Mouse (Mus musculus): ENCODE measurements around the gene P2rx4. TPM values are rescaled to one million over a fixed set of nuclear protein-coding genes. Genes with fewer than 3 reads are reported as not detected.

P2rx4 gene
- polyA plus RNA-seq, 1 experiment, result 59.2 TPM

DNA sequence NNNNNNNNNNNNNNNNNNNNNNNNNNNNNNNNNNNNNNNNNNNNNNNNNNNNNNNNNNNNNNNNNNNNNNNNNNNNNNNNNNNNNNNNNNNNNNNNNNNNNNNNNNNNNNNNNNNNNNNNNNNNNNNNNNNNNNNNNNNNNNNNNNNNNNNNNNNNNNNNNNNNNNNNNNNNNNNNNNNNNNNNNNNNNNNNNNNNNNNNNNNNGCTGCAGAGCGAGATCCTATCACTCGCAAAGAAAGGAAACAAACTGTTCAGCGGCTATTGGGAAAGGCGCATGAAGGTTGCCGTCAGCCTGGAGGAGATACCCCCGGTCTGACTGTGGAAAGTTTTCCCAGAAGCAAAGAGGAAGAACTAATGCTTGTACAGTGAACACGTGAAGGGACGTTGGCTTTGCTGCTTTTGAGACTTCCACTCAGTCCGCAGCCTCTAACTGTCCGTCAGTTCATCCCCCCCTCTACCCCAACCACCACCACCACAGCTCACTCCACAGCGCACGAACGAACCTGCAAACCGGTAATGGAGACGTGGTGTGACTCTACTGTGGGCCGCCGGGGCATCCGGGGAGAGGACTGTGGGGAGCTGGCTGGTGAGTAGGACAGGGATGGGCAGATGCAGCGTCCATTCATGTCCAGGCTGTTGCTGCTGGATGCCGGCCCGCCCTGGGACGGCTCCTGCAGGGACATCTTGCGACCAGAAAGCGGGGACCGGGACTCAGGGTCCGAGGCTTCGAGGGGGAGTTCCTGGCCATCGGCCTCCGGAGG is 56.1 kb downstream of the P2rx4 start:
- TF ChIP-seq CTCF (IDR thresholded peaks at IDR 0.05; ENCODE audit: extremely low read depth, insufficient read depth, insufficient read length, insufficient replicate concordance), result no peak
- TF ChIP-seq POLR2A (IDR thresholded peaks at IDR 0.05; ENCODE audit: low read depth, low read length), result no peak
- H3K36me3 ChIP-seq (ENCODE audit: control insufficient read depth, insufficient read depth, low read length), result peaks cover 3% of the 10 kb centered on the region; the same call in 1 of the 2 replicates
- WGBS, result 90% methylated on average over 29 of the region's 29 CpGs
- no peak overlapping the region for H3K27ac ChIP-seq (ENCODE audit: insufficient read depth, low read length)
- H3K4me1 ChIP-seq (ENCODE audit: control insufficient read depth, insufficient read depth, insufficient read length), result peaks cover 11% of the 10 kb centered on the region; the same call in 1 of the 2 replicates
- no peak for DNase-seq (ENCODE audit: low read depth in 1 of 2, low spot score in 2 of 2)
- H3K4me3 ChIP-seq (ENCODE audit: extremely low read depth, insufficient read depth, insufficient read length), result no peak overlapping the region
- no peaks in the 10 kb centered on the region for H3K27me3 ChIP-seq (ENCODE audit: control insufficient read depth, insufficient read depth, low read length)

DNA sequence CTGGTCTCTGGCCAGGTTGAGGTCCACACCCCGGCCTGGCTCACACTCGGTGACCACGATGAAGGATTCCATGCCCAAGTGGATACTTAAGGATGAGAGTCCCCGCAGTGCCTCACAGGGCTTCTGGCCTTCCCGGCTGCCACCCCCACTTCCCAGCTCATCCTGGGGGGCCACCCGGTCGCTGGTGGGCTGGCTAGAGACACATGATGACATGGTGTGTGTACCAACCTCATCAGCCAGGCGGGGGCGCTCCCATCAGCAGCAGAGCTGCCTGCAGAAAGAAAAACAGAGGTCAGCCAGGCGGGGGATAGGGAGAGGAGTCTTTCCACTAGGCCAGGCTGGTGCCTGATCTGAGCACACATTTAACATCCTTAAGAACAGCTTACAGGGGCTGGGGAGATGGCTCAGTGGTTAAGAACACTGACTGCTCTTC is 56.7 kb downstream of the P2rx4 start:
- Histone ChIP-seq H3K4me1 (ENCODE audit: control insufficient read depth, insufficient read depth, insufficient read length) (peaks cover 13% of the 10 kb centered on the region; the same call in 1 of the 2 replicates), H3K4me3 (ENCODE audit: extremely low read depth, insufficient read depth, insufficient read length) (no peak overlapping the region), H3K27ac (ENCODE audit: insufficient read depth, low read length) (no peak overlapping the region), H3K27me3 (ENCODE audit: control insufficient read depth, insufficient read depth, low read length) (no peaks in the 10 kb centered on the region), H3K36me3 (ENCODE audit: control insufficient read depth, insufficient read depth, low read length) (peaks cover 3% of the 10 kb centered on the region; the same call in 1 of the 2 replicates)
- peak in 1 of 2 experiments; percentile 27 for DNase-seq (ENCODE audit: low read depth in 1 of 2, low spot score in 2 of 2)
- TF ChIP-seq POLR2A (IDR thresholded peaks at IDR 0.05; ENCODE audit: low read depth, low read length) (no peak), CTCF (IDR thresholded peaks at IDR 0.05; ENCODE audit: extremely low read depth, insufficient read depth, insufficient read length, insufficient replicate concordance) (no peak)
- 91% methylated on average over 10 of the region's 10 CpGs for WGBS

DNA sequence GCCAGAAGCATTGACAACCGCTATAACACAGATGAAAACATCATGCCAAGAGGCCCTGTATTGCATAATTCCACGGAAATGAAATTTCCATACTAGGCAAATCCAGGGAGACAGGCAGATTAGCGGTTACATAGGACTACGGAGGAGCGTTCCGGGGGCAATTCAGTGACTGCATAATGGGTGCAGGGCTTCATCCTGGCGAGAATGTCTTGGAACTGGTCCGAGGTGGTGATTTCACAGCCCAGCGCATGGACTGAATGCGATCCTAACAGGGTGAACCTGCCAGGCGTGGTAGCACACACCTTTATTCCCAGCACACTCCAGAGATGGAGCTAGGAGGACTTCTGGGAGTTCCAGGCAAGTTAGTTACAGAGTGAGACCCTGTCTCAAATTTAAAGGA is 59.9 kb downstream of the P2rx4 start:
- no peak for DNase-seq (ENCODE audit: low read depth in 1 of 2, low spot score in 2 of 2)
- 94% methylated on average over 11 of the region's 11 CpGs for WGBS
- Histone ChIP-seq H3K36me3 (ENCODE audit: control insufficient read depth, insufficient read depth, low read length) (peaks cover 3% of the 10 kb centered on the region; the same call in 1 of the 2 replicates), H3K4me3 (ENCODE audit: extremely low read depth, insufficient read depth, insufficient read length) (no peak overlapping the region), H3K27me3 (ENCODE audit: control insufficient read depth, insufficient read depth, low read length) (no peaks in the 10 kb centered on the region), H3K4me1 (ENCODE audit: control insufficient read depth, insufficient read depth, insufficient read length) (peaks cover 11% of the 10 kb centered on the region; the same call in 1 of the 2 replicates), H3K27ac (ENCODE audit: insufficient read depth, low read length) (no peak overlapping the region)
- TF ChIP-seq POLR2A (IDR thresholded peaks at IDR 0.05; ENCODE audit: low read depth, low read length) (no peak), CTCF (IDR thresholded peaks at IDR 0.05; ENCODE audit: extremely low read depth, insufficient read depth, insufficient read length, insufficient replicate concordance) (no peak)

DNA sequence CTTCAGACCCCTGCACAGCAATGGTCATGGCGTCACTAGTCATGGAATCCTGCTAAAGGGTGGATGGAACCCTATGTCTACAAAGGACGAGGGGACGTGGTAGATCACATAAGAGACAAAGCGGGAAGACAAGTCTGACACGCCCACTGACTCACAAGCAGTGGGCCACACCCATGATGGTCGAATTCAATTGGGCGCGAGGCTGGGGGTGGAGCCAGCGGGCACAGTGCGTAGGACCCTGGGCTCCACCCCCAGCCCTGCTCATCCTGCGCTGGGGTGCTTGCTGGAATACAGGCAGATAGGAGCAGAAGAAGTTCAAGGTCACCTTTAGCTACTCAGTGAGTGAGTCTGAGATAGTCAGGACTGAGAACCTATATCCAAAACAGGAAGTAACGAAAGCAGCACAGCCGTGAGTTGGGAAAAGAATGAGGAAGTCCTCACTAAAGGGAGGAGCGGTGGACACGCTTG is 61.8 kb downstream of the P2rx4 start:
- Histone ChIP-seq H3K4me1 (ENCODE audit: control insufficient read depth, insufficient read depth, insufficient read length) (peaks cover 11% of the 10 kb centered on the region; the same call in 1 of the 2 replicates), H3K27me3 (ENCODE audit: control insufficient read depth, insufficient read depth, low read length) (no peaks in the 10 kb centered on the region), H3K36me3 (ENCODE audit: control insufficient read depth, insufficient read depth, low read length) (no peaks in the 10 kb centered on the region), H3K4me3 (ENCODE audit: extremely low read depth, insufficient read depth, insufficient read length) (no peak overlapping the region), H3K27ac (ENCODE audit: insufficient read depth, low read length) (no peak overlapping the region)
- DNase-seq (ENCODE audit: low read depth in 1 of 2, low spot score in 2 of 2), result no peak
- no peak for TF ChIP-seq CTCF (IDR thresholded peaks at IDR 0.05; ENCODE audit: extremely low read depth, insufficient read depth, insufficient read length, insufficient replicate concordance)
- no peak for TF ChIP-seq POLR2A (IDR thresholded peaks at IDR 0.05; ENCODE audit: low read depth, low read length)
- WGBS, result 74% methylated on average over 15 of the region's 15 CpGs

DNA sequence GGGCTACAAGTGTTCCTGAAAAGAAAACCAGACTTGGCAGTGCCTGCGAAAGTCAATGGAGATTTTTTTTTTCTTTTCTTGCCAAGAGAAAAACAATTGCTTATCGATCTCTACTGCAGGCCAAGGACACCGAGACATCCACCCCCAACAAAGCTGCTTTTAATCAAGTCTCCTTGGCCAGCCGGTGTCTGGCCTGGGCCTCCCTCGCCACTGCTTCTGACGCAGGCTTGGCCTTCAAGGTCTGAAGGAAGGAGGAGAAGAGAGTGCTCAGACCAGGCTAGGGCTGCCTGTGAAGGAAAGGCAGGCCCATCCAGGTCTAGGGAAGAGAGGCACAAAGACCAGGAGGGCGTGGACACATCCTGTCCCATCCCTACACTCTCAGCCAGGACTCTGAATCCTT is 63.0 kb downstream of the P2rx4 start:
- WGBS, result 63% methylated on average over 7 of the region's 7 CpGs
- Histone ChIP-seq H3K27ac (ENCODE audit: insufficient read depth, low read length) (peak overlapping the region; percentile 31), H3K4me3 (ENCODE audit: extremely low read depth, insufficient read depth, insufficient read length) (no peak overlapping the region), H3K27me3 (ENCODE audit: control insufficient read depth, insufficient read depth, low read length) (no peaks in the 10 kb centered on the region), H3K4me1 (ENCODE audit: control insufficient read depth, insufficient read depth, insufficient read length) (peaks cover 11% of the 10 kb centered on the region; the same call in 1 of the 2 replicates), H3K36me3 (ENCODE audit: control insufficient read depth, insufficient read depth, low read length) (no peaks in the 10 kb centered on the region)
- DNase-seq (ENCODE audit: low read depth in 1 of 2, low spot score in 2 of 2), result no peak
- TF ChIP-seq POLR2A (IDR thresholded peaks at IDR 0.05; ENCODE audit: low read depth, low read length) (no peak), CTCF (IDR thresholded peaks at IDR 0.05; ENCODE audit: extremely low read depth, insufficient read depth, insufficient read length, insufficient replicate concordance) (no peak)

DNA sequence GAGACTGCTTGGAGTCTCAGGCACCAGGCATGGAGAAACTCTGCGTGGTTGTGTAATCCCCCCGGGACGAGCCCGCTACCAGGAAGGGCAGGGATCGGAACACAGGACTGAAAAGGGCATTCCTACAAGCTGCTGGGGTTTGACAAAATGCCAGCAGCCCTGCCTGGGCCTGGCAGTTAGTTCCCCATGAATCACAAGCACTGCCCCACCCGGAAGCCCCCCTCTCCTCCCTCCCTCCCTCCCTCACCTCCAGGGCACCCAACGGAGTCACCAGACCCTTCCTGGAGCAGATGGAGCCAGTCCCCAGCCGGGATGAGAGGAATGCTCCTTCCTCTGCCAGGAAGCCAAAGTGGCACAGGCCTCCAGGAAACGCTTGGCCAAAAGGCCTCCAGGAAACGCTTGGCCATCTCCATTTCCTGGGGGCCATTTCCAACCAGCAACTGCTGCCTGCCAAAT is 63.5 kb downstream of the P2rx4 start:
- Histone ChIP-seq H3K4me3 (ENCODE audit: extremely low read depth, insufficient read depth, insufficient read length) (no peak overlapping the region), H3K36me3 (ENCODE audit: control insufficient read depth, insufficient read depth, low read length) (no peaks in the 10 kb centered on the region), H3K27me3 (ENCODE audit: control insufficient read depth, insufficient read depth, low read length) (no peaks in the 10 kb centered on the region), H3K4me1 (ENCODE audit: control insufficient read depth, insufficient read depth, insufficient read length) (peaks cover 11% of the 10 kb centered on the region; the same call in 1 of the 2 replicates), H3K27ac (ENCODE audit: insufficient read depth, low read length) (peak overlapping the region; percentile 37)
- TF ChIP-seq POLR2A (IDR thresholded peaks at IDR 0.05; ENCODE audit: low read depth, low read length), result no peak
- TF ChIP-seq CTCF (IDR thresholded peaks at IDR 0.05; ENCODE audit: extremely low read depth, insufficient read depth, insufficient read length, insufficient replicate concordance), result no peak
- WGBS, result 12% methylated on average over 10 of the region's 10 CpGs
- no peak for DNase-seq (ENCODE audit: low read depth in 1 of 2, low spot score in 2 of 2)

DNA sequence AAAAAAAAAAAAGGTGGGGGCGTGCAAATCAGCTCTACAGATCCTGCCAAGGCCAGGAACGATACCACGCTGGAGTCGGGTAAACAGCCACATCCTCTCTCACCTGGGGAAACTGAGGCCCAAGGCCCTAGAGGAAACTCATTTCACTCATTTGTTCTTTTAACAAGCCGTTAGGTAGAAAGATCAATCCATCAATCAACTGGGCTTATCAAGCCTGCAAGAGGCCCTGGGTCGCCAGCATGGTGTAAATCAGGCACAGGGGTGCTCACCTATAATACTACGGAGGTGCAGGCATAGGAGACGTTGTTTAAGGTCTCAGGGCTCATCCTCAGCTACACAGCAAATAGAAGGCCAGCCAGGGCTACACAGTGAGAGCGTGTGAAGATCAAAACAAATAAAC is 64.1 kb downstream of the P2rx4 start:
- Histone ChIP-seq H3K27ac (ENCODE audit: insufficient read depth, low read length) (no peak overlapping the region), H3K4me3 (ENCODE audit: extremely low read depth, insufficient read depth, insufficient read length) (no peak overlapping the region)

More for the DNA sequence above, 64.1 kb downstream of the P2rx4 start:
- H3K27me3 ChIP-seq (ENCODE audit: control insufficient read depth, insufficient read depth, low read length), result no peaks in the 10 kb centered on the region
- TF ChIP-seq CTCF (IDR thresholded peaks at IDR 0.05; ENCODE audit: extremely low read depth, insufficient read depth, insufficient read length, insufficient replicate concordance), result no peak
- TF ChIP-seq POLR2A (IDR thresholded peaks at IDR 0.05; ENCODE audit: low read depth, low read length), result no peak
- peaks cover 11% of the 10 kb centered on the region; the same call in 1 of the 2 replicates for H3K4me1 ChIP-seq (ENCODE audit: control insufficient read depth, insufficient read depth, insufficient read length)
- WGBS, result 46% methylated on average over 9 of the region's 9 CpGs
- DNase-seq (ENCODE audit: low read depth in 1 of 2, low spot score in 2 of 2), result no peak
- no peaks in the 10 kb centered on the region for H3K36me3 ChIP-seq (ENCODE audit: control insufficient read depth, insufficient read depth, low read length)
